Mouse (Mus musculus): ENCODE results near the gene Rapgef3.

The Rapgef3 gene

DNA sequence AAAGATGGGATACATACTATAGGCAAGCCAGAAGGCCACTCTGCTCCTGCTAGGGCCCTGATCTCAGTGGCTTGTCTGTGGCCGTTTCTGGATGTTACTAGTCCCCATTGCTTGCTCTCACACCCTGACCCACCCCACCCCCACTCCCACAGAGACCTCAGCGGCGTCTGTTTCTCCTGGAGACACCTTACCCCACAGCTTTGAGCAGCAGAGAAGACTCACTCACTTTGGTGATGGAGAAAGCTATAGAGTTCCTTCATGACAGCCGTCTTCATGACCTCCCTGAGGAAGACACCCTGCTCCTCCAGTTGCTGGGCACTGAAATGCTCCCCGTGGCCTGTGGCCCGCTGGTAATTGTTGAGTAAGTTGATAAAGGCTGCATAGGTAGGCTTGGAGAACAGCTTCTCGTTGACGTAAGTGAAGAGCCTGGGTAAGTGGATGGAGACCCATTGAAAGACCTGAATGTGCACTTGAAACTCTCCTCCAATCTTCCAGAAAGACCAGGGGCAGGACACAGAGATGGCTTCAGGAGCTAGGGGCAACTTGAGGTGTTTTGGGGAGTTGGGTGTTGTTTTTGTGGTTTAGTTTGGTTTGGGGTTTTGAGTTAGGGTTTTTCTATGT lies 49.1 kb downstream of the Rapgef3 start:
- no peak for DNase-seq

DNA sequence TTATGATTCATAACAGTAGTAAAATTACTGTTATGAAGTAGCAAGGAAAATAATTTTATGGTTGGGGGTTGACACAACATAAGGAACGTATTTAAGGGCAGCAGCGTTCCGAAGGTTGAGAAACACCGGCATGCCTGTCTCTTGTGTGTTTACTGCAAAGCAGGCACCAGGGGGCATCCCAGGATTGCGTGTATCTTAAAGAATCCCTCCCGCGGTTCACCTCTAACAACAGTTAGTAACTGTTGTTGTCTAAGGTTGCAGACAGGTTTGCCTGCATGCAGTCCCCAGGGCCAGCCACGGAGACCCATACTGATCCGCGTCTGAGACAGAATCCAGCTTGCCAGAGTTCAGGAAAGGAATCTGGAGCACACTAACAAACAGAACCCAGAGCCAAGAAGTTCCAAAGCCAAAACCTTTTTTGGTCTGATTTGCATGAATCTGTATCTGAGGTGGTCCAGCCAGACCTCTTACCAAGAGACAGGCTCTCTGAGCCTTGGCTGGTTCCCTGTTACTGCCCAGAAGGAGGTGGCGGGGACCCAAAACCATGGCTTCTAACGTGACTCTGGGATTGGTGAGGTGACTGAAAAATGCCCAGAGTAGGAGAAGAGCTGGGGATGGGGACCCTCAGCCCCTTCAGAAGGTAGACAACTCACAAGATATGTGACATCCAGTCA lies 49.8 kb downstream of the Rapgef3 start:
- DNase-seq = peak; percentile 76

DNA sequence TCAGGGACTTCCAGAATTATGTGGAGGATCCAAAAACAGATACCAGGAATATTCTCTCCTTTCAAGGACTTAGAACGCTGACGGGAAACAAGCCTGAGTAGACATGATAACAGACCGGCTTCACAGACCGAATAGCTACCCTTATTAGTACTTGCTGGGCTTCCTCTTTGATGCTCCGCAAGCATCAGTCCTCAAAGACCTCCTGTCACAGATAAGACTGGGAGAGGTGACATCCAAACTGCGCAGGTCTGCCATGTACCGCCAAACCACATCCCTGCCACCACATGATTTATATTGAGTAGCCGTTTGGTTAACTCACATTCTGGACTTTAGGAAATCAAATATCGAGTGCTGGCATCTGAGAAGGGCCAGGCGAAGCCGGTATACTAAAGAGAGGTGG lies 51.0 kb downstream of the Rapgef3 start:
- DNase-seq = no peak

DNA sequence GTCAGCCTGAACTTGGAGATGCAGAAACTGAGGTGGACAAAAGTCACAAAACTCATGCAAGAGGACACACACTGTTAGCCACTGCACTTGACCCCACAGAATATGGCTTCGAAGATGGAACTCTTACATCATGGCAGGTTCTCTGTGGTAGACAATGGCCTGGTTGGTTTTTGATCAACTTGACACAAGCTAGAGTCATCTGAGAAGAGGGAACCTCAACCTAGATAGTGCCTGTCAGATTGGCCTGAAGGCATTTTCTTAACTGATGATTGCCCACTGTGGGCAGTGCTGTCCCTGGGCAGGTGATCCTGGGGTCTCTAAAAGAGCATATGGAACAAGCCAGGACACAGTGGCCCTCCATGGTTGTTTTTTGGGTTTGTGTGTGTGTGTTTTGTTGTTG lies 52.0 kb downstream of the Rapgef3 start:
- DNase-seq = no peak

GRCm38 (mm10) chr15:97715083-97715482 lies 52.7 kb downstream of the Rapgef3 start:
- no peak for DNase-seq

- no peak for DNase-seq
Observed at GRCm38 (mm10) chr15:97712546-97712945, 55.2 kb downstream of the Rapgef3 start.

DNA sequence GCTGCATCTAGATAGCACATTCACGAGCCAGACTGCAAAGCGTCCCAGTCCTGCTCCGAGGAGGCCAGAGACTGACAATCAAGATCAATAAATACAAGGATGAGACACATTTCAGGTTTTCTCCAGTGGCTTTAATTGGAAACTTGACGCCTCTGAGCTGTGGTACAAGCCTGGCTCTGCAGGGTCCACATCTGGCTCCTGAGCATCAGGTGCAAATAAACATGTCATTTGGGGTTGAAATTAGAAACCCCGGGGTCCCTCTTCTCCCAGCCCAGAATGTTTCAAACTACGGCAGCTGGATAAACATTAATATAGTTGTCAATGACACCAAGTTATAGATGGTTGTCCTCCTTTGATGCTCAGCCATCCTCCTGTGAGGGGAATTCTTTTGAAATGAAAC lies 56.9 kb downstream of the Rapgef3 start:
- no peak for DNase-seq

GRCm38 (mm10) chr15:97705211-97706050 lies 62.3 kb downstream of the Rapgef3 start, which contains the start of gene Rpap3:
TSS of gene Rpap3 (minus strand) at chr15:97705825.
- DNase-seq = peak; percentile 91

DNA sequence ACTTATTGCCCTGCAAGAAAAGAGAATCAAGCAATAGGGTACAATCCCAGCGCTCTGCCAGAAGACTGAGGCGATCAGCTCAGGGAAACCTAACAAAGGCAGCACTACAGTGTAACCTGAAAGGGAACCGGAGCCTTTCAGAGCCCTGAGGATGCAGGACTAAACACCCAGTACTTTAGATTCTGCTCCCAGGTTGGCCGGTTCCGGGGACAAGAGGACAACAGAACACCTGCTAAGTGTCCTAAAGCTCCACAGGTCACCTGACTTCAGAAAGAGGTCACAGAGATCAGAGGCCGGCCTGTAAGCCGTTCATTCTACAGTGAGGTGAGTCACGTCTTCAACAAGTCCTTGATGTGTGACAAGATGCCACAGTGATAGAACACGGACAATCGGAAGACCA lies 71.2 kb downstream of the Rapgef3 start:
- no peak for DNase-seq

All from kidney, postnatal 14 days (tissue).